Mouse (Mus musculus) liver, postnatal 0 days (tissue): ENCODE measurements at regions not wholly inside any gene's neighbourhood (a gene's known extent, or its start where the extent isn't known, plus 50 kb on each side); places are given as distances from the start of the nearest gene placed in this dataset.

Source experiments
- CTCF ChIP-seq: sonication (generic); IDR thresholded peaks from 2 replicates; pipeline ENCODE4 v1.5.1; 2016; ENCODE audit warnings: antibody characterized with exemption, low read depth
- EP300 ChIP-seq: IDR thresholded peaks from 2 replicates; pipeline ENCODE4 v1.6.1; 2016; ENCODE audit warnings: antibody characterized with exemption, low read depth, mild to moderate bottlenecking

- no peak for TF ChIP-seq CTCF
- no peak for TF ChIP-seq EP300
These were observed 158.7 kb upstream of the Tmem161b start for GRCm38 (mm10) chr13:84063406-84063805.
